ENCODE assay signal across 31 mouse cellular contexts in genomic region chr12:104468783-104469182, GRCm38 (mm10). TPM values are rescaled to one million over a fixed set of nuclear protein-coding genes. Genes with fewer than 3 reads are reported as not detected.
DNase-seq lines count a peak whose midpoint lies in the region; ATAC-seq lines count a peak whose summit lies in the region.
"Had no signal": no experiment of that assay in that cellular context is flagged by ENCODE, and none has a peak within 500 bp of the region (broad histone marks: within the 10 kb centered on the region; RNA-seq: fewer than 3 reads in every experiment).

No protein-coding gene starts in this region.

- ATAC-seq in hindbrain, embryonic 11.5 days (ENCODE audit: low FRiP score) = no peak
- ATAC-seq in forebrain, embryonic 15.5 days (replicated peaks) = no peak
- ATAC-seq: forebrain, postnatal 0 days; intestine, postnatal 0 days; Patski had no signal

- H3K9me3 ChIP-seq in hindbrain, embryonic 10.5 days = no peaks in the 10 kb centered on the region
- no peaks in the 10 kb centered on the region for H3K9me3 ChIP-seq in hindbrain, embryonic 11.5 days (ENCODE audit: control insufficient read depth, low read length)
- H3K9me3 ChIP-seq in limb, embryonic 10.5 days (replicated peaks) = no peaks in the 10 kb centered on the region
- no peaks in the 10 kb centered on the region for H3K9me3 ChIP-seq in forebrain, embryonic 15.5 days
- H3K9me3 ChIP-seq: forebrain, embryonic 10.5 days; hindbrain, embryonic 12.5 days; liver, embryonic 13.5 days had no signal

- WGBS in hindbrain, embryonic 10.5 days = 8% methylated on average over 4 of the region's 4 CpGs
- 7% methylated on average over 4 of the region's 4 CpGs for WGBS in hindbrain, embryonic 11.5 days
- WGBS in limb, embryonic 10.5 days = 1% methylated on average over 4 of the region's 4 CpGs
- 2% methylated on average over 4 of the region's 4 CpGs for WGBS in forebrain, embryonic 15.5 days

- no peak overlapping the region for H3K4me2 ChIP-seq in hindbrain, embryonic 11.5 days (replicated peaks; ENCODE audit: low read depth, low read length)
- no peak overlapping the region for H3K4me2 ChIP-seq in forebrain, embryonic 15.5 days (replicated peaks)
- H3K4me2 ChIP-seq: hindbrain, embryonic 12.5 days; liver, embryonic 13.5 days; midbrain, embryonic 11.5 days had no signal

- H3K4me1 ChIP-seq in hindbrain, embryonic 10.5 days (replicated peaks) = peaks cover 63% of the 10 kb centered on the region
- H3K4me1 ChIP-seq in hindbrain, embryonic 11.5 days (replicated peaks; ENCODE audit: control insufficient read depth, insufficient read depth, low read length) = peaks cover 14% of the 10 kb centered on the region
- peaks cover 81% of the 10 kb centered on the region for H3K4me1 ChIP-seq in limb, embryonic 10.5 days
- H3K4me1 ChIP-seq in forebrain, embryonic 15.5 days = peaks cover 25% of the 10 kb centered on the region

- no peaks in the 10 kb centered on the region for H3K36me3 ChIP-seq in hindbrain, embryonic 10.5 days
- H3K36me3 ChIP-seq in hindbrain, embryonic 11.5 days (ENCODE audit: control insufficient read depth, insufficient read depth, low read length) = no peaks in the 10 kb centered on the region
- peaks cover 25% of the 10 kb centered on the region for H3K36me3 ChIP-seq in limb, embryonic 10.5 days
- H3K36me3 ChIP-seq in forebrain, embryonic 15.5 days = no peaks in the 10 kb centered on the region
- H3K36me3 ChIP-seq: forebrain, embryonic 10.5 days; hindbrain, embryonic 12.5 days; liver, embryonic 13.5 days had no signal

- H3K27ac ChIP-seq in hindbrain, embryonic 10.5 days = no peak overlapping the region
- no peak overlapping the region for H3K27ac ChIP-seq in hindbrain, embryonic 11.5 days (ENCODE audit: low read depth, low read length)
- H3K27ac ChIP-seq in limb, embryonic 10.5 days = peak overlapping the region; percentile 48; the same call in 1 of the 2 replicates
- H3K27ac ChIP-seq in forebrain, embryonic 15.5 days (replicated peaks) = no peak overlapping the region
- H3K27ac ChIP-seq: forebrain, embryonic 10.5 days; hindbrain, embryonic 12.5 days; liver, embryonic 13.5 days; stomach, postnatal 0 days had no signal

- H3K27me3 ChIP-seq in hindbrain, embryonic 10.5 days (ENCODE audit: insufficient read depth, poor library complexity, severe bottlenecking) = peaks cover 97% of the 10 kb centered on the region
- H3K27me3 ChIP-seq in hindbrain, embryonic 11.5 days (ENCODE audit: control insufficient read depth, insufficient read depth, low read length) = peaks cover 41% of the 10 kb centered on the region
- peaks cover 72% of the 10 kb centered on the region for H3K27me3 ChIP-seq in limb, embryonic 10.5 days (ENCODE audit: low read depth, poor library complexity, severe bottlenecking)
- peaks cover 66% of the 10 kb centered on the region for H3K27me3 ChIP-seq in forebrain, embryonic 15.5 days

- no peak overlapping the region for H3K4me3 ChIP-seq in hindbrain, embryonic 10.5 days
- no peak overlapping the region for H3K4me3 ChIP-seq in hindbrain, embryonic 11.5 days (ENCODE audit: low read depth, low read length)
- peak overlapping the region; percentile 26 for H3K4me3 ChIP-seq in limb, embryonic 10.5 days
- H3K4me3 ChIP-seq in forebrain, embryonic 15.5 days = no peak overlapping the region
- H3K4me3 ChIP-seq: forebrain, embryonic 10.5 days; hindbrain, embryonic 12.5 days; liver, embryonic 13.5 days had no signal

- DNase-seq in hindbrain, embryonic 10.5 days (ENCODE audit: low spot score) = peak; percentile 21
- DNase-seq in hindbrain, embryonic 11.5 days (ENCODE audit: low spot score) = no peak
- DNase-seq in embryo, embryonic 9.5 days (ENCODE audit: extremely low spot score) = peak; percentile 51
- peak; percentile 75 for DNase-seq in limb, embryonic 10.5 days (ENCODE audit: low spot score)
- no peak for DNase-seq in adrenal gland, postnatal 36 days
- DNase-seq in spleen, adult 12 weeks (ENCODE audit: low spot score) = no peak
- DNase-seq: cerebellum, adult 18-20 months; cerebellum, postnatal 25 days; forebrain, postnatal 0 days; gastrocnemius, postnatal 14 days; heart, adult 18-20 months; kidney, postnatal 4 days; liver, embryonic 13.5 days; lung, adult 2 months; lung, postnatal 14 days; thymus, adult 2 months; thymus, postnatal 4 days had no signal

- no peak overlapping the region for H3K9ac ChIP-seq in hindbrain, embryonic 11.5 days (ENCODE audit: low read depth, low read length)
- no peak overlapping the region for H3K9ac ChIP-seq in forebrain, embryonic 15.5 days (replicated peaks)
- H3K9ac ChIP-seq: forebrain, postnatal 0 days; hindbrain, embryonic 12.5 days; liver, embryonic 13.5 days had no signal

RNA-seq across cellular contexts. Expression of gene Gsc, which starts 4.3 kb away (rescaled TPM):
- 0.55 and 0.76 TPM in 2 replicates for polyA plus RNA-seq in hindbrain, embryonic 10.5 days (2016; fragmentation: Nextera tagmentation; extraction: Ambion mirVana)
- 0.48 and 0.85 TPM in 2 replicates for polyA plus RNA-seq in hindbrain, embryonic 11.5 days (2014; fragmentation: Nextera tagmentation; extraction: Ambion mirVana)
- 20.1 and 34.2 TPM in 2 replicates for polyA plus RNA-seq in limb, embryonic 10.5 days (2016; fragmentation: Nextera tagmentation; extraction: Ambion mirVana)
- not detected for total RNA-seq in adrenal gland, postnatal 36 days (2021)
- polyA plus RNA-seq in forebrain, embryonic 15.5 days (2015; fragmentation: Nextera tagmentation; extraction: Ambion mirVana) = 0.19 and 0.75 TPM in 2 replicates
- total RNA-seq: adrenal gland, adult 18-20 months; heart, adult 18-20 months; left cerebral cortex, postnatal 14 days; megakaryocyte progenitor cell, adult 5-6 weeks; midbrain, postnatal 0 days; neutrophil, adult 5-6 weeks had no signal
- polyA plus RNA-seq: forebrain, postnatal 0 days; intestine, postnatal 0 days; kidney, embryonic 16.5 days; small intestine, adult 2 months had no signal

Comparison
In these comparisons a context has a peak if more than half of its experiments do, and no peak if none do; other contexts are left out.
1. DNase-seq: peak in hindbrain, embryonic 10.5 days (single experiment), embryo, embryonic 9.5 days (single experiment) and limb, embryonic 10.5 days (single experiment); none in hindbrain, embryonic 11.5 days (single experiment), adrenal gland, postnatal 36 days (0 of 2) and spleen, adult 12 weeks (single experiment).
2. RNA of gene Gsc, which starts 4.3 kb away (polyA plus RNA-seq): 20.1 to 34.2 TPM in limb, embryonic 10.5 days; 0.19 to 0.75 TPM in forebrain, embryonic 15.5 days, 0.55 to 0.76 TPM in hindbrain, embryonic 10.5 days and 0.48 to 0.85 TPM in hindbrain, embryonic 11.5 days; every median in the first group is over 10 times any median in the second.